Mouse (Mus musculus): ENCODE measurements around the gene 4933415A04Rik. TPM values are rescaled to one million over a fixed set of nuclear protein-coding genes. Genes with fewer than 3 reads are reported as not detected.

The 4933415A04Rik gene
- under 1 TPM in 1 of 2 experiments, not detected in 1; 0.35 TPM for total RNA-seq (2023)

DNA sequence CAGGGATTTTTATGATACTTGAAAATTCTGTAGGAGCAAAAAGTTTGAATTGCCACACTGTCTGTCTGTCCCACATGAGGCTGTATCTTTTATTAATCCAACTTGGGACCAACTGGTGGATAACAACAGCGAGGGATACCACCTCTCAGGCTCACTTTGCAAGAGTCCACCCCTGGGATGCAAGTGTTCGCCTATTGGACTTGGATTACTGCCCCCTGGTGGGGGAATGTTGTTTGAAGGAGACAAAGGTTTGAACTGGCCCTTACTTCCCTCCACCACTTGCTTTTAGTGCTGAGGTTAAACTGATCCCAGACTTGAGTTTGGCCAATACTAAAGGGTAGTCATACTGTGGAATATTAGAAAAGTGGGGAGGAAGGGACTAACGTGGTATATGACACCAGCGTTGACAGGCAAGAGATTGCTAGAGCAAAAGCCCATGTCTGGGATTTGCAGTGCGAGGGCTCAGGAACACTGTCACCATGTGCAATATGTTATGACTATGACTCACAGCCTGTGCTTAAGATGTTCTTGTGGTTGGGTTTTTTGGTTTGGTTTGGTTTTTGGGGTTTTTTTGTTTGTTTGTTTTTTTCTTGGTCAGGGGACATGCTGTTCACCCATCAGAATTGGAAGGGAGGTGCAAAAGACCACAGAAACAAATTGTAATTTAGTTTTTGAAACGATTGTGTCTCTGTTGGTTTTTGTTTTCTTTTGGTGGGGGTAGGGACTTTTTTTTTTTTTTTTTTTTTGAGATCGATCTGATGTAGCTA, at the start of gene 4933415A04Rik:
Gene 4933415A04Rik (plus strand): TSS at position 717 of the 767 bp plus-strand sequence.

GRCm38 (mm10) chr11:43601440-43601839, 14.6 kb downstream of the 4933415A04Rik start, which contains the start of gene Fabp6:
Fabp6 (minus strand) TSS chr11:43601540.

Other genes starting within 250 kb of the 4933415A04Rik start
- gene Pttg1, start 160.8 kb upstream of the 4933415A04Rik start, total RNA-seq (2023), result 10 to 100 TPM; 42.7 to 42.8 TPM
- 100 to 1,000 TPM in 1 of 2 experiments, 10 to 100 TPM in 1; 93.9 to 106 TPM for gene Slu7, start 153.3 kb upstream of the 4933415A04Rik start, total RNA-seq (2023)
- gene C1qtnf2, start 112.8 kb upstream of the 4933415A04Rik start, total RNA-seq (2023), result not detected
- 1 to 10 TPM; 1.2 to 1.4 TPM for gene Ccnjl, start 58.3 kb upstream of the 4933415A04Rik start, total RNA-seq (2023)
- not detected for gene Fabp6, start 14.5 kb downstream of the 4933415A04Rik start, total RNA-seq (2023)
- 10 to 100 TPM; 72.2 to 82.6 TPM for gene Pwwp2a, start 95.0 kb downstream of the 4933415A04Rik start, total RNA-seq (2023)
- 10 to 100 TPM; 48.9 to 49.9 TPM for gene Ttc1, start 161.0 kb downstream of the 4933415A04Rik start, total RNA-seq (2023)

Data from T-cell, adult 66 days (primary cell).